Mouse (Mus musculus) megakaryocyte, embryonic 14.5 days (primary cell): ENCODE results near the gene Sec61a2.

Source experiments
- FLI1 ChIP-seq: IDR thresholded peaks from 2 replicates; pipeline ENCODE4 v1.6.1; 2012; ENCODE audit warnings: low read length, inconsistent platforms, mixed read lengths
- GATA1 ChIP-seq: IDR thresholded peaks from 3 replicates; pipeline ENCODE4 v1.6.1; 2012; ENCODE audit warnings: mixed read lengths, low read length, inconsistent platforms, borderline replicate concordance

GRCm38 (mm10) chr2:5862834-5863233, 32.4 kb downstream of the Sec61a2 start, which contains the start of gene Gm13199:
- no peak for TF ChIP-seq GATA1
- TF ChIP-seq FLI1 = no peak
